Mouse (Mus musculus): ENCODE data around the gene Popdc2. TPM values are rescaled to one million over a fixed set of nuclear protein-coding genes. Genes with fewer than 3 reads are reported as not detected.

The Popdc2 gene
- polyA plus RNA-seq, 1 experiment from 2014 or later: 3.5 TPM

- no peak overlapping the region for H3K4me3 ChIP-seq
- ATAC-seq (ENCODE audit: low FRiP score, low read depth): no peak
- WGBS: 69% methylated on average over 3 of the region's 3 CpGs
These were observed 2.2 kb upstream of the Popdc2 start for GRCm38 (mm10) chr16:38359857-38360256.

GRCm38 (mm10) chr16:38360317-38360716 lies 1.7 kb upstream of the Popdc2 start:
- ATAC-seq (ENCODE audit: low FRiP score, low read depth): 0 out of 2 replicates have a peak, but pooled peaks have one; percentile 59
- Histone ChIP-seq H3K9me3 (no peaks in the 10 kb centered on the region), H3K9ac (no peak overlapping the region), H3K27me3 (no peaks in the 10 kb centered on the region), H3K4me3 (no peak overlapping the region), H3K4me1 (peaks cover 8% of the 10 kb centered on the region; the same call in 1 of the 2 replicates), H3K36me3 (no peaks in the 10 kb centered on the region), H3K4me2 (replicated peaks) (no peak overlapping the region), H3K27ac (no peak overlapping the region)
- WGBS: 33% methylated on average over 2 of the region's 2 CpGs

More at GRCm38 (mm10) chr16:38359857-38360256, 2.2 kb upstream of the Popdc2 start:
- H3K9me3 ChIP-seq: no peaks in the 10 kb centered on the region
- no peak overlapping the region for H3K9ac ChIP-seq
- no peaks in the 10 kb centered on the region for H3K27me3 ChIP-seq
- H3K27ac ChIP-seq: no peak overlapping the region
- peaks cover 8% of the 10 kb centered on the region; the same call in 1 of the 2 replicates for H3K4me1 ChIP-seq
- no peak overlapping the region for H3K4me2 ChIP-seq (replicated peaks)
- no peaks in the 10 kb centered on the region; the same call in 1 of the 2 replicates for H3K36me3 ChIP-seq

- H3K4me2 ChIP-seq (replicated peaks): no peak overlapping the region; the same call in 1 of the 2 replicates
- no peak for ATAC-seq (ENCODE audit: low FRiP score, low read depth)
These were observed 665 bp downstream of the Popdc2 start for GRCm38 (mm10) chr16:38362493-38363255.

GRCm38 (mm10) chr16:38363256-38363595 lies 1.2 kb downstream of the Popdc2 start:
- Histone ChIP-seq H3K9me3 (no peaks in the 10 kb centered on the region), H3K36me3 (no peaks in the 10 kb centered on the region), H3K4me1 (peaks cover 8% of the 10 kb centered on the region; the same call in 1 of the 2 replicates), H3K27ac (no peak overlapping the region), H3K4me2 (replicated peaks) (no peak overlapping the region; the same call in 1 of the 2 replicates), H3K27me3 (no peaks in the 10 kb centered on the region), H3K9ac (no peak overlapping the region), H3K4me3 (no peak overlapping the region)
- WGBS: 80% methylated on average over 3 of the region's 3 CpGs
- ATAC-seq (ENCODE audit: low FRiP score, low read depth): no peak

More at GRCm38 (mm10) chr16:38362493-38363255, 665 bp downstream of the Popdc2 start:
- Histone ChIP-seq H3K36me3 (no peaks in the 10 kb centered on the region), H3K4me3 (no peak overlapping the region), H3K4me1 (peaks cover 8% of the 10 kb centered on the region; the same call in 1 of the 2 replicates), H3K27me3 (no peaks in the 10 kb centered on the region), H3K9me3 (no peaks in the 10 kb centered on the region), H3K9ac (no peak overlapping the region; the same call in 1 of the 2 replicates), H3K27ac (no peak overlapping the region)
- 80% methylated on average over 20 of the region's 20 CpGs for WGBS

GRCm38 (mm10) chr16:38363657-38364056 lies 1.6 kb downstream of the Popdc2 start:
- H3K4me2 ChIP-seq (replicated peaks): no peak overlapping the region
- WGBS: 86% methylated on average over 7 of the region's 7 CpGs
- no peak overlapping the region for H3K27ac ChIP-seq
- no peak overlapping the region for H3K9ac ChIP-seq
- H3K4me3 ChIP-seq: no peak overlapping the region
- H3K9me3 ChIP-seq: no peaks in the 10 kb centered on the region
- peaks cover 12% of the 10 kb centered on the region for H3K4me1 ChIP-seq
- no peak for ATAC-seq (ENCODE audit: low FRiP score, low read depth)
- no peaks in the 10 kb centered on the region for H3K36me3 ChIP-seq
- H3K27me3 ChIP-seq: no peaks in the 10 kb centered on the region

- H3K9me3 ChIP-seq: no peaks in the 10 kb centered on the region
- H3K4me3 ChIP-seq: no peak overlapping the region
- no peak for ATAC-seq (ENCODE audit: low FRiP score, low read depth)
- no peaks in the 10 kb centered on the region for H3K27me3 ChIP-seq
- no peak overlapping the region for H3K4me2 ChIP-seq (replicated peaks)
- H3K9ac ChIP-seq: no peak overlapping the region
- no peaks in the 10 kb centered on the region for H3K36me3 ChIP-seq
- 76% methylated on average over 10 of the region's 10 CpGs for WGBS
- H3K4me1 ChIP-seq: peaks cover 18% of the 10 kb centered on the region
- H3K27ac ChIP-seq: no peak overlapping the region
These were observed 3.4 kb downstream of the Popdc2 start for GRCm38 (mm10) chr16:38365390-38365789.

GRCm38 (mm10) chr16:38366231-38366630 lies 4.2 kb downstream of the Popdc2 start:
- H3K4me3 ChIP-seq: no peak overlapping the region
- no peak overlapping the region for H3K9ac ChIP-seq
- H3K4me2 ChIP-seq (replicated peaks): no peak overlapping the region
- no peak for ATAC-seq (ENCODE audit: low FRiP score, low read depth)
- H3K9me3 ChIP-seq: no peaks in the 10 kb centered on the region
- H3K27me3 ChIP-seq: no peaks in the 10 kb centered on the region
- H3K36me3 ChIP-seq: no peaks in the 10 kb centered on the region
- no peak overlapping the region for H3K27ac ChIP-seq
- 84% methylated on average over 4 of the region's 4 CpGs for WGBS
- peaks cover 18% of the 10 kb centered on the region for H3K4me1 ChIP-seq

- Histone ChIP-seq H3K9ac (no peak overlapping the region), H3K4me1 (peaks cover 10% of the 10 kb centered on the region; the same call in 1 of the 2 replicates), H3K4me3 (no peak overlapping the region), H3K36me3 (no peaks in the 10 kb centered on the region), H3K9me3 (no peaks in the 10 kb centered on the region), H3K27me3 (no peaks in the 10 kb centered on the region), H3K4me2 (replicated peaks) (peak overlapping the region; percentile 30; the same call in 1 of the 2 replicates), H3K27ac (no peak overlapping the region)
- 28% methylated on average over 10 of the region's 10 CpGs for whole genome bisulfite sequencing
- ATAC-seq (ENCODE audit: low FRiP score, low read depth): peak; percentile 52
These were observed 6.3 kb downstream of the Popdc2 start for GRCm38 (mm10) chr16:38368336-38368735.

- 70% methylated on average over 7 of the region's 7 CpGs for WGBS
- Histone ChIP-seq H3K4me3 (no peak overlapping the region), H3K9me3 (no peaks in the 10 kb centered on the region), H3K4me2 (replicated peaks) (no peak overlapping the region), H3K27ac (no peak overlapping the region), H3K4me1 (peaks cover 10% of the 10 kb centered on the region; the same call in 1 of the 2 replicates), H3K9ac (no peak overlapping the region), H3K27me3 (no peaks in the 10 kb centered on the region), H3K36me3 (no peaks in the 10 kb centered on the region)
- no peak for ATAC-seq (ENCODE audit: low FRiP score, low read depth)
These were observed 7.0 kb downstream of the Popdc2 start for GRCm38 (mm10) chr16:38369000-38369399.

GRCm38 (mm10) chr16:38369431-38369830 lies 7.4 kb downstream of the Popdc2 start:
- 89% methylated on average over 8 of the region's 8 CpGs for WGBS
- no peak overlapping the region for H3K4me3 ChIP-seq
- peaks cover 10% of the 10 kb centered on the region; the same call in 1 of the 2 replicates for H3K4me1 ChIP-seq
- no peak overlapping the region for H3K27ac ChIP-seq
- no peaks in the 10 kb centered on the region for H3K36me3 ChIP-seq
- no peak for ATAC-seq (ENCODE audit: low FRiP score, low read depth)
- H3K4me2 ChIP-seq (replicated peaks): no peak overlapping the region
- no peak overlapping the region for H3K9ac ChIP-seq
- no peaks in the 10 kb centered on the region for H3K27me3 ChIP-seq
- H3K9me3 ChIP-seq: no peaks in the 10 kb centered on the region

GRCm38 (mm10) chr16:38369992-38370484 lies 8.0 kb downstream of the Popdc2 start:
- WGBS: 73% methylated on average over 4 of the region's 4 CpGs
- Histone ChIP-seq H3K27me3 (no peaks in the 10 kb centered on the region), H3K4me2 (replicated peaks) (no peak overlapping the region), H3K4me3 (no peak overlapping the region), H3K4me1 (peaks cover 10% of the 10 kb centered on the region; the same call in 1 of the 2 replicates), H3K9me3 (no peaks in the 10 kb centered on the region), H3K27ac (no peak overlapping the region), H3K9ac (no peak overlapping the region), H3K36me3 (no peaks in the 10 kb centered on the region)
- ATAC-seq (ENCODE audit: low FRiP score, low read depth): no peak

- no peak overlapping the region for H3K4me3 ChIP-seq
- no peaks in the 10 kb centered on the region for H3K36me3 ChIP-seq
- ATAC-seq (ENCODE audit: low FRiP score, low read depth): peak; percentile 71
- whole genome bisulfite sequencing: 81% methylated on average over 8 of the region's 8 CpGs
- H3K4me1 ChIP-seq: peaks cover 10% of the 10 kb centered on the region; the same call in 1 of the 2 replicates
- H3K27me3 ChIP-seq: no peaks in the 10 kb centered on the region
- H3K9ac ChIP-seq: no peak overlapping the region
- H3K9me3 ChIP-seq: no peaks in the 10 kb centered on the region
- H3K27ac ChIP-seq: no peak overlapping the region
- H3K4me2 ChIP-seq (replicated peaks): no peak overlapping the region
These were observed 8.8 kb downstream of the Popdc2 start for GRCm38 (mm10) chr16:38370633-38371374.
